Mouse (Mus musculus): ENCODE measurements around the gene Dcaf1.

The Dcaf1 gene

DNA sequence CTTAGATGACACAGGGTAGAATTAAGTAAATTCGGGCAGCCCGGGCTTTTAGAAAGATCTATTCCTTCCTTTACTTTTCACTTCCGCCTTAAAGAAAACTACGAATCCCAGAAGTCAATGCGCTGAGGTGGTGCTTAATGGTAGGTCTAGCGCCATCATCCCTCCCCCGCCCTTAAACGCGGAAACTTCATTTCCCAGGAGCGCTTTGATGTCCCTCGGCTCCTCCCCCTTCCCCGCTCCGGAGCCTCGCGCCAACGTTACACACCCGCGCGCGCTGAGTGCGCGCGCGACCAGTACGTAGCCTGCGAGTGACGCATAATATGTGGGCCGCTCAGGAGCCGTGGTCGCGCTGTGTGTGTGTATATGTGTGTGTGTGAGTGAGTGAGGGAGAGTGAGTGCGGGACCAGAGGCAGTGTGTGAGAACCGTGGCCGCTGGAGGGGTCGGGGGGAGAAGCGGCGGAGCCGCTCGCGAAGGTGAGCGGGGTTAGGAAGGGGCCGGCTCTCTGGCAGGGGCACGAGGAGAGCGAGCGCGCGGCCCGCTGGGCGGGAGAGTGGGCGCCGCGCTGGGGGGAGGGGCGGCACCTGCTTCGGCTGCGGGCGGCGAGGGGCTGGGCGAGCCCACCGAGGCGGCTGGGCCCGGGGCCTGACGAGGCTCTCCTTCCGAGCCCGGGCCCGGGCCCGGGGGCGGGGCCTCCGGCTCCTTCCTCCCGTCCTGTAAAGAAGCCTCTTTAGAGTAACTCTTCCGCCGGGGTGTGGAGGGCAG is at the start of gene Dcaf1:
Dcaf1 (plus strand) TSS at position 257 of the 763 bp plus-strand sequence.
- in situ Hi-C loops (cut with MboI; ENCODE audit: low pct_unique_long_range_greater_than_20kb in 1 of 2, low sequenced_read_pairs in 2 of 2, unreplicated experiment in 1 of 2) = no loop called here

GRCm38 (mm10) chr9:106776116-106776515 is 45.6 kb upstream of the Dcaf1 start:
- in situ Hi-C loops (cut with MboI; ENCODE audit: low pct_unique_long_range_greater_than_20kb in 1 of 2, low sequenced_read_pairs in 2 of 2, unreplicated experiment in 1 of 2) = no loop called here

DNA sequence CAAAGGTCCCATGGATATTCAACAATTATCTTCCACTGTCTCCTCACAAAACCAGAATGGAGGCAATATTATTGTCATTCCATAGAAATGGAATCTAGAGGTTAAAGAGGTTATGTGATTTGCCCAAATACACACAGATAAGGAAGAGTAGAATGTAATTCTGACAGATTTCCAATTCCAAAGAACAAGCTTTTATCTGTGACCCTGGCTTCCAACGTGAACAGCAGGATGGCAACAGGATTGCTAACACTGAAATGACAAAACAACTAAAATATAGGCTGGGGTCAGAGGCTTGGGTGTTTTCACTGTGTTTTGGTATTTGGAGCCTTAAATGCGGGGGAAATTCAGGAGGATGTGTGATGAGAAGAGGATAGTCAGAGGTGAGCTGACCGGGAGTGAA is 44.3 kb upstream of the Dcaf1 start:
- in situ Hi-C loops (cut with MboI; ENCODE audit: low pct_unique_long_range_greater_than_20kb in 1 of 2, low sequenced_read_pairs in 2 of 2, unreplicated experiment in 1 of 2) = no loop called here

GRCm38 (mm10) chr9:106778319-106778718 is 43.4 kb upstream of the Dcaf1 start:
- in situ Hi-C loops (cut with MboI; ENCODE audit: low pct_unique_long_range_greater_than_20kb in 1 of 2, low sequenced_read_pairs in 2 of 2, unreplicated experiment in 1 of 2) = no loop called here

DNA sequence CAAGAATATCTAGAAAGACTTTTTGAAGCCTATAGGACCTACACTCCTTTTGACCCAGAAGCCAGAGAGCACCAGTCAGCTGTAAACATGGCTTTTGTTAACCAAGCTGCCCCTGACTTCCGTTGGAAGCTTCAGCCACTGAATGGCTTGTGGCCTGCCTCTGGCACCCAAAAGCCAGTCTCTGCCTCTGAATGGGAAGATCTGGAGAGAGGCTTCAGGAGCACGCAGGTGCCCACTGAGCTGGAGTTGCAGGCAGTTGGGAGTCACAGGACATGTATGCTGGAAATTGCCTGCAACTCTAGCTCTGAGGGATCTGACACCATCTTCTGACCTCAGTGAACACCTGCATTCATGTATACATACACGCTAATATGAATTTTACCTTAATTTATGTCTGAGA is 41.6 kb upstream of the Dcaf1 start:
- in situ Hi-C loops (cut with MboI; ENCODE audit: low pct_unique_long_range_greater_than_20kb in 1 of 2, low sequenced_read_pairs in 2 of 2, unreplicated experiment in 1 of 2) = no loop called here

DNA sequence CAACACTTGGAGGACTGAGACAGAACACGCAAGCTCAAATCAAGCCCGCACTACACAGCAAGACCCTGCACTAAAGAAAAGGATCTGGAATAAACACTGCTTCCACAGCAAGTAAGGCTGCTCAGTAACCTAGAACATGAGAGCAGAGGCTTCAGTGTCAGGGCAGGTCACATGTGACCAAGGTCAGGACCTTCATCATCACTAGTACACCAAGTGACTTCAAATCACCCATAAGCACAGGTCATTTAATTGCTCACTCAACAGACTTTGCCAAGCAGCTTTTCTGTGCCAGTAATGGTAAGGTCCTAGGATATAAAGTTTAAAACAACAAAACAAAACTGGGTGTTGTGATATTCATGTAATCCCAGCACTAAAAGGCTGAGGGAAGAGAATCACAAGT is 38.1 kb upstream of the Dcaf1 start:
- in situ Hi-C loops (cut with MboI; ENCODE audit: low pct_unique_long_range_greater_than_20kb in 1 of 2, low sequenced_read_pairs in 2 of 2, unreplicated experiment in 1 of 2) = no loop called here

- in situ Hi-C loops (cut with MboI; ENCODE audit: low pct_unique_long_range_greater_than_20kb in 1 of 2, low sequenced_read_pairs in 2 of 2, unreplicated experiment in 1 of 2) = no loop called here
These were observed 36.5 kb upstream of the Dcaf1 start for GRCm38 (mm10) chr9:106785206-106785605.

- in situ Hi-C loops (cut with MboI; ENCODE audit: low pct_unique_long_range_greater_than_20kb in 1 of 2, low sequenced_read_pairs in 2 of 2, unreplicated experiment in 1 of 2) = no loop called here
These were observed 33.5 kb upstream of the Dcaf1 start for GRCm38 (mm10) chr9:106787979-106788811.

DNA sequence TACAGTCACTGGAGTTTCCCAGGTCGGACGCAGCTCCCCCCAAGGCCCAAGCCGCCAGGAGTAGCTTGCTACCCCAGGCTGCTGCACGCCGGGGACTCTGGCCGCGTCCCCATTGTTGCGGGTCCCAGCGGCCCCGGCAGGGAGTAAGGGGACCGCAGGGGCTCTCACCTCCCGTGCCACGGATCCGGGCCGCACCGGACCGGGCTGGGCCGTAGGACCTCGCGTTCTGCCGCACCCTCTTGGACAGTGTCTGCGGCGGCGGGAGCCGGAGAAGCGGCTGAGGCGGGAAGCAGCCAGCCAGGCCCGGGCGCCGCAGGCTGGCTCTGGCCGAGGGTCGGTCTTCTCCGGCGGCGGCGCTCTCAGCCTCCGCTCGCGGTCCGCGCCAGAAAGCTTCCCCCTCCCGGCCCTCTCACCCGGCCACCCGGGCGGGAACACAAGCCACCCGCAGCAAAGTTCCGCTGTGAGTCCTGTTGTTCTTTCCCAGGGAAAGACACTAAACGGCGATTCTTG is 32.8 kb upstream of the Dcaf1 start, which contains the start of gene Rad54l2:
Rad54l2 (minus strand) TSS at position 383 of the 510 bp plus-strand sequence.
- in situ Hi-C loops (cut with MboI; ENCODE audit: low pct_unique_long_range_greater_than_20kb in 1 of 2, low sequenced_read_pairs in 2 of 2, unreplicated experiment in 1 of 2) = no loop called here

DNA sequence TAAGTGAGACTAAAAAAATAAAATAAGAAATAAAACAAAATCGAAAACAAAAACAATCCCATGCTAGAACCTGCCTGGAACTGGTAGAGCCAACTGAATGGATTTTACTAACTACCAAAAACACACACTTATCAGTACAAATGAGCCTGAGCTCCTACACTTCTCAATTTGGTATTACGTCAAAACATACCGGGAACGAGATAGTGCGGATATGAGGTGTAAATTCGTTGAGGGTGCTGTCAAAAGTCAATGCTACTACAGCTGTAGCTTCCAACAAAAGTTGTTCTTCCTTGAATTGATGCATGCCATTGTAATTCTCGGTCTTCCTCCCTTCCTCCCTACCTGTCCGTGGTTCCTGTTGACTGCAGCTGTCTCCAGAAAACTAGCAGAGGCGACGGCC is 32.3 kb upstream of the Dcaf1 start:
- in situ Hi-C loops (cut with MboI; ENCODE audit: low pct_unique_long_range_greater_than_20kb in 1 of 2, low sequenced_read_pairs in 2 of 2, unreplicated experiment in 1 of 2) = no loop called here

GRCm38 (mm10) chr9:106790831-106791230 is 30.8 kb upstream of the Dcaf1 start:
- in situ Hi-C loops (cut with MboI; ENCODE audit: low pct_unique_long_range_greater_than_20kb in 1 of 2, low sequenced_read_pairs in 2 of 2, unreplicated experiment in 1 of 2) = no loop called here

DNA sequence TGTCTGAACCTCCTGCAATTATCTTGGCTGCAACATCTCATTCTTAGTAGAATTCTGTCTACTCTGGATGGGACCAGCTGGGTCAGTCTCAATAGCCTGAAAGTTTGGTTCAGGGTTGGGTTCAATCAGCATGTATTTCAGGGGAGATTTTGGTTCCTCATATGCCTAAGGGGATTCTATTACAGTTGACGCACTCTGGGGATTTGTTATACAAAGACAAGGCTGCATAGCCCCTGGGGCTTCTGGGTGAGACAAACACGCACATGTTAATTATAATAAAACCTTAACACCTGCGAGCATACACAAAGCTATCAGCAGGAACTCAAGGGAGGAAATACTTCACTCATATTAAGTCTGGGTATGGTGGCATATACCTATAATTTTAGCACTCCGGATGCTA is 15.2 kb upstream of the Dcaf1 start:
- in situ Hi-C loops (cut with MboI; ENCODE audit: low pct_unique_long_range_greater_than_20kb in 1 of 2, low sequenced_read_pairs in 2 of 2, unreplicated experiment in 1 of 2) = no loop called here

GRCm38 (mm10) chr9:106818191-106818590 is 3.5 kb upstream of the Dcaf1 start:
- in situ Hi-C loops (cut with MboI; ENCODE audit: low pct_unique_long_range_greater_than_20kb in 1 of 2, low sequenced_read_pairs in 2 of 2, unreplicated experiment in 1 of 2) = loop anchor here in 1 of 2 experiments (10.0 kb wide), 1 partner anchor 133 kb away; the partner anchor contains the start of gene Tex264

- in situ Hi-C loops (cut with MboI; ENCODE audit: low pct_unique_long_range_greater_than_20kb in 1 of 2, low sequenced_read_pairs in 2 of 2, unreplicated experiment in 1 of 2) = loop anchor here in 1 of 2 experiments (10.0 kb wide), 1 partner anchor 134 kb away; the partner anchor contains the start of gene Tex264
These were observed 2.5 kb upstream of the Dcaf1 start for GRCm38 (mm10) chr9:106819201-106819600.

- in situ Hi-C loops (cut with MboI; ENCODE audit: low pct_unique_long_range_greater_than_20kb in 1 of 2, low sequenced_read_pairs in 2 of 2, unreplicated experiment in 1 of 2) = no loop called here
These were observed 540 bp upstream of the Dcaf1 start for GRCm38 (mm10) chr9:106821050-106821617.

DNA sequence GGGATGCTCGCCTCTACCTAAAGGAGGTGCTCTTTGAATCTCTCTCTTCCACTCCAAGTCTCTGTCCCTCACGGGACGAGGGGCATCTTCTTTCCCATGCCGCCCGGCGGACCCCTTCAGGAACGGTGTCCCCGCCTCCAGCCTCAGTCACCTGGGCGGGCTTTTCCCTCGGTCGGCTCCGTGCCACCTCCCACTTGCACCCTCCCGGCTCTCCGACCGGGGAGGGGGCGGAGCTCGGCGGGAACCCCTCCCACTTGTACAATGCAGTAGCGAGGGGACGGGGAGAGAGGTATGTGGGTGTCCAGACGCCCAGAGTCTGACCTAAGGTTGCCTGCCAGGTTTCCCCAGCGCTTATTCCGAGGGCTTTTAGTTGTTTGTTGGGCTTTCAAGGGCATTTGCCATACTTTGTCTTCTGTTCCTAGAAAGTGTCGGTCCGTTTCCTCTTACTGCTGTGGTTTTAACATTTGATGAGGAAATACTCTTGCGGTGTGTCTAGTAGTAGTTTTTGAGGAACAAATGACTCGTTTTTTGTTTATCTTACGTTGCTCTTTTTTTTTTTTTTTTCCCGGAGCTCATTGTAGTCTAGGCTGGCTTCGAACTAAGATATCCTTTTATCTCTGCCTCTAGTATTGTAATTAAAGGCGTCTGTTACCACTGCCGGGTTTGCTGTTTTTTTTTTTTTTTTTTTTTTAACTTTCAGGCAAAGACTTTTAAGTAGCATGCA is 869 bp downstream of the Dcaf1 start:
- in situ Hi-C loops (cut with MboI; ENCODE audit: low pct_unique_long_range_greater_than_20kb in 1 of 2, low sequenced_read_pairs in 2 of 2, unreplicated experiment in 1 of 2) = no loop called here

DNA sequence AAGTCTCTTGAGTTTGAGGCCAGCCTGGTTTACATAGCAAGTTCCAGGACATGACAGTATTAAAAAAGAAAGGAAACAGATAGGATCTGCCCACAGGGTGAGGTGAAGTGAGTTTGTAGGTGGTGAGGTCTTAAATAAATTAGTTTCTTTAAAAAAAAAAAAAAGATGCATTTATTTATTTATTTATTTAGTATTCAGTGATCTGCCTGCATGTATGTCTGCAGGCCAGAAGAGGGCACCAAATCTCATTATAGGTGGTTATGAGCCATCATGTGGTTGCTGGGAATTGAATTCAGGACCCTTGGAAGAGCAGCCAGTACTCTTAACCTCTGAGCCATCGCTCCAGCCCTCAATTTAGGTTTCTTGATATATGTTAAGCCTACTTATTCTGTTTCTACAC is 18.9 kb downstream of the Dcaf1 start:
- in situ Hi-C loops (cut with MboI; ENCODE audit: low pct_unique_long_range_greater_than_20kb in 1 of 2, low sequenced_read_pairs in 2 of 2, unreplicated experiment in 1 of 2) = loop anchor here in 1 of 2 experiments (25.0 kb wide), 1 partner anchor 653 kb away; the partner anchor contains the start of gene Ppm1m

DNA sequence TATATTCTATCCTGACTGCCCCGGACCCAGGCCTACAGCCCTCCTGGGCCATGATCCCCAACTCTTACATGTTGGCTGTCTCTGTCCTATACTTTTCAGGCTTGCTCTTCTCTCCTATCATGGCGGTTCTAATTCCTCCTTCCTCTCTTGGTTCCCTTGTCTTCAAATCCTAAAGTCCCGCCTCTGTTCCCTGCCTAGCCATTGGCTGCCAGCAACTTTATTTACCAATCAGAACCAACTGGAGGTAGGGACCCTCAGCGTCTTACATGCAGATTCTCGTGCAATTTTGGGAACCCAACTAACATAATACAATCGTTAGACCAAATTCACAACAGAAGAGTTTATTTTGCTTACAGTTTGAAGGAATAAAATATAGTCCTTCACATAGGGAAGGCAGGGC is 21.1 kb downstream of the Dcaf1 start:
- in situ Hi-C loops (cut with MboI; ENCODE audit: low pct_unique_long_range_greater_than_20kb in 1 of 2, low sequenced_read_pairs in 2 of 2, unreplicated experiment in 1 of 2) = loop anchor here in 1 of 2 experiments (25.0 kb wide), 1 partner anchor 655 kb away; the partner anchor contains the start of gene Ppm1m

All from mouse embryonic stem cell (cell line).